ENCODE assay signal across 25 mouse cellular contexts in genomic region chr11:108443893-108444563, GRCm38 (mm10).
"Had no signal": no experiment of that assay in that cellular context is flagged by ENCODE, and none has a peak within 500 bp of the region (broad histone marks: within the 10 kb centered on the region; RNA-seq: fewer than 3 reads in every experiment).

No protein-coding gene starts in this region.

- H3K4me2 ChIP-seq: heart, embryonic 12.5 days; hindbrain, embryonic 12.5 days; hindbrain, embryonic 14.5 days; intestine, embryonic 15.5 days; limb, embryonic 12.5 days; liver, embryonic 11.5 days; liver, embryonic 13.5 days; liver, embryonic 15.5 days had no signal

- H3K4me1 ChIP-seq: heart, embryonic 10.5 days; heart, embryonic 12.5 days; hindbrain, embryonic 10.5 days; hindbrain, embryonic 12.5 days; intestine, embryonic 15.5 days; liver, embryonic 13.5 days; liver, embryonic 15.5 days had no signal

- H3K27me3 ChIP-seq: heart, embryonic 12.5 days; hindbrain, embryonic 12.5 days; intestine, embryonic 15.5 days; limb, embryonic 12.5 days; liver, embryonic 13.5 days; liver, embryonic 15.5 days had no signal

- H3K9ac ChIP-seq: heart, embryonic 12.5 days; hindbrain, embryonic 12.5 days; hindbrain, embryonic 14.5 days; intestine, embryonic 15.5 days; limb, embryonic 12.5 days; liver, embryonic 13.5 days; liver, embryonic 15.5 days had no signal

- DNase-seq: gastrocnemius, adult 2 months; gastrocnemius, postnatal 10 days; gastrocnemius, postnatal 25 days; heart, adult 18-20 months; heart, postnatal 10 days; heart, postnatal 4 days; kidney, postnatal 36 days; liver; liver, embryonic 13.5 days had no signal

- H3K9me3 ChIP-seq: heart, embryonic 10.5 days; heart, embryonic 12.5 days; hindbrain, embryonic 10.5 days; hindbrain, embryonic 12.5 days; intestine, embryonic 15.5 days; limb, embryonic 10.5 days; limb, embryonic 12.5 days; liver, embryonic 13.5 days; liver, embryonic 15.5 days had no signal

- ATAC-seq: forebrain, embryonic 16.5 days; hindbrain, embryonic 16.5 days; inflammation-experienced regulatory T-cells, adult 6 months; intestine, embryonic 15.5 days; intestine, postnatal 0 days had no signal

- H3K4me3 ChIP-seq: gastrocnemius, adult 2 months; heart, embryonic 10.5 days; heart, embryonic 12.5 days; hindbrain, embryonic 10.5 days; hindbrain, embryonic 12.5 days; intestine, embryonic 15.5 days; layer of hippocampus, adult 2 months; left cerebral cortex, adult 2 months; limb, embryonic 10.5 days; limb, embryonic 12.5 days; liver, embryonic 13.5 days; liver, embryonic 15.5 days had no signal

- H3K27ac ChIP-seq: gastrocnemius, adult 2 months; heart, embryonic 10.5 days; hindbrain, embryonic 10.5 days; hindbrain, embryonic 12.5 days; hindbrain, embryonic 14.5 days; intestine, embryonic 15.5 days; layer of hippocampus, adult 2 months; left cerebral cortex, adult 2 months; limb, embryonic 10.5 days; limb, embryonic 12.5 days; liver, embryonic 13.5 days; liver, embryonic 15.5 days had no signal

- H3K36me3 ChIP-seq: hindbrain, embryonic 12.5 days; intestine, embryonic 15.5 days; liver, embryonic 13.5 days; liver, embryonic 15.5 days had no signal
